14 mouse cellular contexts compared by ENCODE assay signal in the genomic region with DNA sequence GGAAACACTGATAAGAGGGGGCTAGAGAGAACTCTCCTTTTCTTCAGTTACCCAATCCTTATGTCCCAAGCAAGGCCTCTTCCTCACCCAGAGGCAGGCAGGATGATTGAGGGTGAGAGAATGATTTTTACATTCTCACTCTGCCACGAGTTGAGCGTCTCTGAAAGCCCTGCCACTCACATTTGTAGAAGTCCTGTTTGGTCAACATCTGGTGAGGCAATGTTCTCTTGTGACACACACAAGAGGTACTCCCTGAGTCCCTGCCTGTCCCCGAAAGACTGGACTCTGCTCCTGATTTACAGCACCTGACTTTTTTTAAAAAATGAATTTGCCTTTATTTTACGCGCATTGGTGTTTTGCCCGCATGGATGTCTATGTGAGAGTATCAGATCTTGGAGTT. TPM values are rescaled to one million over a fixed set of nuclear protein-coding genes. Genes with fewer than 3 reads are reported as not detected.
"Had no signal": no experiment of that assay in that cellular context is flagged by ENCODE, and none has a peak within 500 bp of the region (broad histone marks: within the 10 kb centered on the region; RNA-seq: fewer than 3 reads in every experiment).

No protein-coding gene starts in this region.

- DNase-seq: liver, embryonic 13.5 days; right cerebral cortex, postnatal 14 days had no signal

- H3K9me3 ChIP-seq: liver, embryonic 13.5 days; liver, embryonic 15.5 days; lung, embryonic 15.5 days; midbrain, embryonic 10.5 days; midbrain, embryonic 12.5 days; neural tube, embryonic 12.5 days; stomach, embryonic 15.5 days had no signal

- H3K27me3 ChIP-seq: liver, embryonic 13.5 days; liver, embryonic 15.5 days; midbrain, embryonic 12.5 days; neural tube, embryonic 12.5 days; stomach, embryonic 15.5 days had no signal

- H3K4me1 ChIP-seq: liver, embryonic 13.5 days; liver, embryonic 15.5 days; lung, embryonic 15.5 days; midbrain, embryonic 12.5 days; neural tube, embryonic 12.5 days; stomach, embryonic 15.5 days had no signal

- H3K4me2 ChIP-seq: liver, embryonic 13.5 days; liver, embryonic 15.5 days; lung, embryonic 15.5 days; midbrain, embryonic 12.5 days; neural tube, embryonic 12.5 days; stomach, embryonic 15.5 days had no signal

- H3K4me3 ChIP-seq: liver, embryonic 13.5 days; liver, embryonic 15.5 days; lung, embryonic 15.5 days; midbrain, embryonic 10.5 days; midbrain, embryonic 12.5 days; neural tube, embryonic 12.5 days; stomach, embryonic 15.5 days had no signal

- H3K27ac ChIP-seq: liver, embryonic 13.5 days; liver, embryonic 15.5 days; lung, embryonic 15.5 days; macrophage; midbrain, embryonic 10.5 days; midbrain, embryonic 12.5 days; neural tube, embryonic 12.5 days; stomach, embryonic 15.5 days; stomach, postnatal 0 days had no signal

- H3K36me3 ChIP-seq: liver, embryonic 13.5 days; liver, embryonic 15.5 days; lung, embryonic 15.5 days; midbrain, embryonic 10.5 days; midbrain, embryonic 12.5 days; neural tube, embryonic 12.5 days; stomach, embryonic 15.5 days had no signal

- H3K9ac ChIP-seq: liver, embryonic 13.5 days; liver, embryonic 15.5 days; lung, embryonic 15.5 days; midbrain, embryonic 12.5 days; neural tube, embryonic 12.5 days; stomach, embryonic 15.5 days had no signal

RNA-seq across cellular contexts. Expression of a gene that starts 6.5 kb away (rescaled TPM):
- total RNA-seq: liver, adult 2 months; megakaryocyte-erythroid progenitor cell, adult 5-6 weeks; monocyte, adult 5-6 weeks; neutrophil, adult 5-6 weeks had no signal

RNA-seq across cellular contexts. Expression of a gene that starts 14.2 kb away (rescaled TPM):
- total RNA-seq: liver, adult 2 months; monocyte, adult 5-6 weeks; neutrophil, adult 5-6 weeks had no signal
- polyA plus RNA-seq: liver, adult 2 months had no signal

RNA-seq across cellular contexts. Expression of a gene that starts 19.6 kb away (rescaled TPM):
- total RNA-seq: megakaryocyte-erythroid progenitor cell, adult 5-6 weeks; monocyte, adult 5-6 weeks; neutrophil, adult 5-6 weeks had no signal
